Mouse (Mus musculus): ENCODE data around the gene Gpr68.
A peak's percentile ranks its signal among the peaks of the same experiment; 100 is the strongest.

Gene Gpr68

GRCm38 (mm10) chr12:100910731-100911130 is 2.7 kb upstream of the Gpr68 start:
- no peak for DNase-seq (ENCODE audit: low spot score)

- DNase-seq (ENCODE audit: low spot score) = no peak
Measured at GRCm38 (mm10) chr12:100909765-100910164, 1.8 kb upstream of the Gpr68 start.

- no peak for DNase-seq (ENCODE audit: low spot score)
Measured at GRCm38 (mm10) chr12:100908298-100909034, 468 bp upstream of the Gpr68 start.

DNA sequence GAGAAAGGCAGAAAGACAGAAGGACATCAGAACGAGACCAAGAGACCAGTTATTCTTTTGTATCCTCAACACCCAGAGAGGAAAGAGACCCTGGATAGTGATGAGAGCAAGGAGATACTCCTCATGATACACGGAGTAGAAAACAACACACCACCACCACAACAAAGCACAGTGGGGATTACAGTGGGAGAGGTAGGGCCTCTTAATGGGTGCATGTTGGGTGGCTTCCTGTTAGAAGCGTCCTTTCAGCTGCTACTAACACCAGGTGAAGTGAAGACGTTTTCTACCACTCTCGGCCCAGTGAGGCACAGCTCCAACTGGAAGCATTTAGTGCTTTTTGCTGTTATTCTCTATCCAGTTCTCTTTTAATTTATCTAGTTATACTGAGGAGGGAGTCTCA is 1.1 kb downstream of the Gpr68 start:
- peak; percentile 68 for DNase-seq (ENCODE audit: low spot score)

- peak; percentile 92 for DNase-seq (ENCODE audit: low spot score)
Measured at GRCm38 (mm10) chr12:100903761-100904160, 4.2 kb downstream of the Gpr68 start.

DNA sequence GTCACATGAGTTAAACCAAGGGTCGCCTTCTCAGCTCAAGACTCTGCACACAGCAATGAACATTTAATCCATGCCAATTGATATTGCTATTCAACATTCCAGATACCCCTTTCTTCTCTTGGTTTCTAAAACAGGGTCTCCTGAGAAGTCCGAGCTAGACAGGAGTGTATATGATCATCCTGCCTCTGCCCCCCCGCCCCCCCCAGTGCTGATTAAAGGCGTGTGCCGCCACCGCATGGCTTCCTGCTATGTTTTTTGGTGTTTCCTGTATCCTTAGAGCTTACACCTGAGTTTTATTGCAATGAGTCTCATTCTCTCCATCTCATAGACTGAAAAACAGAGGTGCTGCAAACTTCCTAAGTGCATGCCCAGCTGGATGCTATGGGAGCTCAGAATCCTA is 6.6 kb downstream of the Gpr68 start:
- peak; percentile 50 for DNase-seq (ENCODE audit: low spot score)

DNA sequence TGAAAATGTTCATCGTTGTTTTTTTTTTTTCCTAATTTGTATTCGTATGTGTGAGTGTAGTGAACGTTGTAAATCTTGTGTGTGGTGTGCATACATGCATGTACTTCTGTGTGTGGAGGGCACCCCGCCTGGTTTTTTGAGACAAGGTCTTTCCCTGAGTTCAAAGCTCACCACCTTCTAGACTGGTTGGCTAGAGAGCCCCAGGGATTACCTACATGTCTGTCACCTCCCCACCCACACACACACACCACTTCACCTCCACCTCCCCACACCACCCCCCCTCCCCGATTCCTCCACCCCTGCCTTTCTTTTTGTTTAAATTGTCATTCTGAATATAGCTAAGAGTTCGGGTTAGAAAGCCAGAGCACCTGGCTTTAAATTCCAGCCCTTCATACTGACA is 7.1 kb downstream of the Gpr68 start:
- peak; percentile 35 for DNase-seq (ENCODE audit: low spot score)

- DNase-seq (ENCODE audit: low spot score) = peak; percentile 38
Measured at GRCm38 (mm10) chr12:100899111-100899640, 8.8 kb downstream of the Gpr68 start.

GRCm38 (mm10) chr12:100897736-100898650 is 10.0 kb downstream of the Gpr68 start:
- no peak for DNase-seq (ENCODE audit: low spot score)

DNA sequence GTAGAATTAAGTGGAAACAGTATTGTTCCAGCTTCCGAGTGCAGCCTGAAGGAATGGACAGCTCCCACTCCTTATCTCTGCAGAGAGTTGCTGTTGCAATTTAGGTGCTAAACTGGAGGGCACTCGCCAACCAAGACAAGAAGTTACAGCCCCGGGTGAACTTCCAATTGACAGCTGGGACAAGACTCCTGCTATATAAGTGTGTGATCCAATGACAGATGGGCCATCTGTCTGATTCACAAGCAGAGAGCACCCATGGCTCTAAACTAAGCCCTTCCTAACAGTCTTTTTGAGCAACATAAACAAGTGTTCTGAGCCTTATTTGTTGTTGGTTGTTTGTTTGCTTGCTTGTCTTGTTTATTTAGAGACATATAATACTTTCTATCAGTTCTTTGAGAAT is 11.3 kb downstream of the Gpr68 start:
- no peak for DNase-seq (ENCODE audit: low spot score)

DNA sequence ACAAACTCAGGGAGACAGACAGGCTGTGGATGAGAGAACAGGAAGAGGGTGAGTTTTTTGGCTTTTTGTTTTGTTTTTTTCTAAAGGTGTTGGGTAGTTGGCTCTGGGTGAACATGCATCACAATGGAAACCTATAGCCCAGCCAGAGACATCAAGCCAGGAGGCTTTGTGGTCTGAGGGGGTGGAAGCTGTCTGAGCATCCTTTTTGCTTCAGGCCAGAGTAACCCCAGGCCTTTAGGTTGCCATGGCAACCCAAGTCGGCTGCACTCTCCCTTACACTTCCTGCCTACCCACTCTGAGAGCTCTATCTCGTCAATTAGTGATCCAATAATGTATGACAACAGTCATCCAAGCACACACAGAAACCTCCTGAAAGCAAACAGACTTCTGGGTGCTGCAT is 12.5 kb downstream of the Gpr68 start:
- DNase-seq (ENCODE audit: low spot score) = peak; percentile 86

GRCm38 (mm10) chr12:100890548-100890947 is 17.4 kb downstream of the Gpr68 start:
- peak; percentile 32 for DNase-seq (ENCODE audit: low spot score)

GRCm38 (mm10) chr12:100887801-100888258 is 20.2 kb downstream of the Gpr68 start:
- DNase-seq (ENCODE audit: low spot score) = peak; percentile 73

- no peak for DNase-seq (ENCODE audit: low spot score)
Measured at GRCm38 (mm10) chr12:100886877-100887276, 21.1 kb downstream of the Gpr68 start.

GRCm38 (mm10) chr12:100885585-100885984 is 22.4 kb downstream of the Gpr68 start:
- no peak for DNase-seq (ENCODE audit: low spot score)

GRCm38 (mm10) chr12:100883168-100883567 is 24.8 kb downstream of the Gpr68 start:
- DNase-seq (ENCODE audit: low spot score) = peak; percentile 90

- DNase-seq (ENCODE audit: low spot score) = no peak
Measured at GRCm38 (mm10) chr12:100878556-100878955, 29.4 kb downstream of the Gpr68 start.

GRCm38 (mm10) chr12:100877936-100878335 is 30.1 kb downstream of the Gpr68 start:
- DNase-seq (ENCODE audit: low spot score) = no peak

DNA sequence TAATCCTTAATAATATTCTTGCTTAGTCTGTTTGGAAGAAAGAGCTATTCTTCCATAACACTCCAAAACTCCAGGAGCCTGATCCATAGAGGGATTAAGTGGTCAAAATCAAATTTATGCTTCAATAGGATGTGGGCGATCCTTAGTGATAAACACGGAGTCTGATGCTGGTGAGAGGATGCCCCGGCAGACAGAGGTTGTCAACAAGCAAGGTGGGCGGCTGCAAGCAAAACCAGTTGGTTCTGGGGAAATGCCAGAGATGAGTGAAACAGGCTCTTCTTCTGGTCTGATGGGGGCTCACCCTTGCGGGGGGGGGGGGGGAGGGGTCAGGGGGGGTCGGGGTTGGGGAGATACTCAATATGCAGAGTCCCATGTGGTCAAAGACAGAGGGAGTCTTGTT is 32.0 kb downstream of the Gpr68 start:
- no peak for DNase-seq (ENCODE audit: low spot score)

GRCm38 (mm10) chr12:100875553-100875952 is 32.4 kb downstream of the Gpr68 start:
- no peak for DNase-seq (ENCODE audit: low spot score)

DNA sequence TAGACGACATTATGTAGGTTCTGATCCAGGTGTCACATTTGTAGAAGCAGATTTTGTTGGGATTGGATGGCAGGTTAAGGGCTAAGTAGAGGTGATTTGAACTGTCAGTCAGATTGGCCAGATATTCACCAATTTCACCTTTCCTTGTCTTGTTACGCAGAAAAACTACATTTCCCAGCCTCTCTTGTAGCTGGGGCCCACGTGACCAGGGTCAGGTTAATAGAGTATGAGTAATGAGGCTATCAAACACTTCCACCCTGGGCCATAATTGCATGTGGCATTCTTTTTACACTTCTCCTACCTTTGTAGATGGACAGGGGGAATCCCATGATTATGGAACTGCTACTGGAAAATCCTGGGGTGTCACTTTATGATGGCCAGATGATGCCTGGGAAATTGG is 34.4 kb downstream of the Gpr68 start:
- DNase-seq (ENCODE audit: low spot score) = no peak

GRCm38 (mm10) chr12:100871841-100872240 is 36.2 kb downstream of the Gpr68 start:
- no peak for DNase-seq (ENCODE audit: low spot score)

GRCm38 (mm10) chr12:100871234-100871633 is 36.8 kb downstream of the Gpr68 start:
- no peak for DNase-seq (ENCODE audit: low spot score)
